Mouse (Mus musculus) midbrain, embryonic 10.5 days (tissue): Measurements from ENCODE around the gene Ajuba. TPM values are rescaled to one million over a fixed set of nuclear protein-coding genes. Genes with fewer than 3 reads are reported as not detected.
"Not testable (repeated sequence)": the region's sequence is repeated elsewhere in the genome, so short reads cannot be mapped to it uniquely, and the experiment has no call there.

Experiments used
- DNase-seq: peaks from one replicate; pipeline ENCODE4 v3.0.0-alpha.2; 2017; ENCODE audit warnings: low spot score
- H3K27ac ChIP-seq: fragments of 300-500 bp; sonication (generic); replicated peaks from 2 replicates; pipeline ENCODE4 v1.5.1; 2016; ENCODE audit warnings: mild to moderate bottlenecking
- H3K27me3 ChIP-seq: fragments of 300-500 bp; sonication (generic); 2 replicates; pipeline ENCODE4 v1.6.1; 2016; ENCODE audit warnings: low read depth, mild to moderate bottlenecking; ENCODE audit not compliant: poor library complexity, severe bottlenecking
- H3K36me3 ChIP-seq: fragments of 300-500 bp; sonication (generic); 2 replicates; pipeline ENCODE4 v1.6.1; 2016; ENCODE audit warnings: mild to moderate bottlenecking, moderate library complexity
- H3K4me1 ChIP-seq: fragments of 300-500 bp; sonication (generic); 2 replicates; pipeline ENCODE4 v1.6.1; 2016
- H3K4me3 ChIP-seq: fragments of 300-500 bp; sonication (generic); 2 replicates; pipeline ENCODE4 v1.5.1; 2016; ENCODE audit warnings: mild to moderate bottlenecking, moderate library complexity
- H3K9me3 ChIP-seq: fragments of 300-500 bp; sonication (generic); replicated peaks from 2 replicates; pipeline ENCODE4 v1.6.1; 2016; ENCODE audit warnings: mild to moderate bottlenecking
- WGBS: fragments of 180-500 bp; shearing (Covaris S2); methylation state at CpG from one replicate; pipeline ENCODE4 v1.1.7; 2016; 5-methylcytosine and 5-hydroxymethylcytosine counted together
- polyA plus RNA-seq: library from polyadenylated mRNA; unstranded; fragments of >200 nt; fragmentation: Nextera tagmentation; extraction: Ambion mirVana; gene quantifications from 2 replicates; pipeline ENCODE4 v1.2.1, GENCODE M21; 2016

Ajuba gene
- polyA plus RNA-seq, result 66.6 and 88.8 TPM in 2 replicates

DNA sequence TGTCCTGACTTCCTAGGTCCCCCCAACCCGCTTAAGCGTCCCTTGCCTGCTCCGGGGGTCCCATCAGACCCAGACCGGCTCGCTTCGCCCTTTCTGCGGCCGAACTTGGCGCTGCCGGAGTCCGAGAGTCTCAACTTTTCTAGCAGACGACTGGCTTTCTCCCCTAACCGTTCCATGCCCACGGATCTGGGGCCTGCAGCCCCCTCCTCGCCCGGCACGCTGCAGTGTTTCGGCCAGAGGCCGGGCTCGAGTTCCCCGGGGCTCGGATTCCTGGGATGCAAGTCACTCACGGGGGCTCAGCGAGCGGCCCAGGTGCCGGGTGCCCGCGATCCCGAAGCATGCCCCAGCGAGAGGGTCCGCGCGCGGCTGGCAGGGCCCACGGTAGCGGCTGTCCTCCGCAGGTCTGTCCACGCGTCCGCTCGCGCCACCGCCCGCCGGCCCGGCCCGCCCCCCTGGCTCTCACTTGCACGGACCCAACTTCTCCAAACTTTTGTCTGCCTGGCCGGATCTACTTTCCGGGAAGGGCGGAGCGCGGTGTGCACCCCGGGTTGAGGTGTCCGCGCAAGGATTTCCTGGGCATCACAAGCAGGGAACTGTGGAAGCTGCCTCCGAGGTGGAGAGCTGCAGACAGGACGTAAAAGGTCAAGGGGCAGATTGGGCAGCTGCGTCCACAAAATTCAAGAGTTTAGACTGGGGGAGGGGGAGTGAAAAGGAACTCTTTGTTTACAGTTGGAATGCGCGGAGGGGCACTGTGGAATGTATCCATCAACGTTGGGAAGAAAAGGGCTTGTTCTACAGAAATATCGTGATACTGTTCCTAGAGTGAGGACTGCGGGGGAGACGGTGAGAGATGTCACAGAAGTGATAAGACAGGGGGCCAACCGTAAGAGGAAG is at the start of gene Ajuba:
Ajuba (minus strand) TSS at position 470 of the 894 bp plus-strand sequence.
- under 1% methylated on average over 66 of the region's 66 CpGs for WGBS
- H3K4me3 ChIP-seq, result peak within 1 kb of the TSS; percentile 100
- peak within 1 kb of the TSS; percentile 99 for H3K27ac ChIP-seq
- peak; percentile 95 for DNase-seq
- H3K9me3 ChIP-seq, result no peaks in the 10 kb centered on the region
- H3K36me3 ChIP-seq, result peaks cover 22% of the 10 kb centered on the region
- H3K4me1 ChIP-seq, result peaks cover 66% of the 10 kb centered on the region
- no peaks in the 10 kb centered on the region for H3K27me3 ChIP-seq

GRCm38 (mm10) chr14:54624976-54625375 is 47.6 kb upstream of the Ajuba start:
- H3K36me3 ChIP-seq, result peaks cover 5% of the 10 kb centered on the region
- WGBS, result 81% methylated on average over 10 of the region's 10 CpGs

GRCm38 (mm10) chr14:54623334-54623733 is 46.0 kb upstream of the Ajuba start:
- H3K27me3 ChIP-seq, result no peaks in the 10 kb centered on the region
- H3K9me3 ChIP-seq, result no peaks in the 10 kb centered on the region
- H3K36me3 ChIP-seq, result no peaks in the 10 kb centered on the region
- H3K4me3 ChIP-seq, result no peak overlapping the region
- H3K4me1 ChIP-seq, result peaks cover 14% of the 10 kb centered on the region
- WGBS, result 86% methylated on average over 6 of the region's 6 CpGs
- no peak overlapping the region for H3K27ac ChIP-seq
- DNase-seq, result no peak

More at GRCm38 (mm10) chr14:54624976-54625375, 47.6 kb upstream of the Ajuba start:
- H3K27ac ChIP-seq, result peak overlapping the region; percentile 46; the same call in 1 of the 2 replicates
- H3K4me3 ChIP-seq, result no peak overlapping the region
- peaks cover 14% of the 10 kb centered on the region for H3K4me1 ChIP-seq
- DNase-seq, result no peak
- H3K27me3 ChIP-seq, result no peaks in the 10 kb centered on the region
- H3K9me3 ChIP-seq, result no peaks in the 10 kb centered on the region

- DNase-seq, result no peak
These were observed 43.8 kb upstream of the Ajuba start, which contains the start of gene Psmb11 for GRCm38 (mm10) chr14:54621133-54621532. TSS of gene Psmb11 (plus strand) at chr14:54621433.

GRCm38 (mm10) chr14:54617897-54618365 is 40.6 kb upstream of the Ajuba start, which contains the start of gene Psmb5:
TSS of gene Psmb5 (minus strand) at chr14:54618022.
- Histone ChIP-seq H3K4me3 (peak within 1 kb of the TSS; percentile 91), H3K9me3 (no peaks in the 10 kb centered on the region), H3K4me1 (peaks cover 14% of the 10 kb centered on the region), H3K27me3 (no peaks in the 10 kb centered on the region), H3K36me3 (peaks cover 36% of the 10 kb centered on the region), H3K27ac (peak within 1 kb of the TSS; percentile 95)
- peak; percentile 90 for DNase-seq
- WGBS, result under 1% methylated on average over 25 of the region's 25 CpGs

More at GRCm38 (mm10) chr14:54621133-54621532, 43.8 kb upstream of the Ajuba start, which contains the start of gene Psmb11:
- H3K27me3 ChIP-seq, result no peaks in the 10 kb centered on the region
- no peak within 1 kb of the TSS for H3K4me3 ChIP-seq
- no peaks in the 10 kb centered on the region for H3K9me3 ChIP-seq
- 95% methylated on average over 1 of the region's 1 CpGs for WGBS
- H3K4me1 ChIP-seq, result peaks cover 27% of the 10 kb centered on the region
- H3K27ac ChIP-seq, result no peak within 1 kb of the TSS
- H3K36me3 ChIP-seq, result peaks cover 6% of the 10 kb centered on the region

DNA sequence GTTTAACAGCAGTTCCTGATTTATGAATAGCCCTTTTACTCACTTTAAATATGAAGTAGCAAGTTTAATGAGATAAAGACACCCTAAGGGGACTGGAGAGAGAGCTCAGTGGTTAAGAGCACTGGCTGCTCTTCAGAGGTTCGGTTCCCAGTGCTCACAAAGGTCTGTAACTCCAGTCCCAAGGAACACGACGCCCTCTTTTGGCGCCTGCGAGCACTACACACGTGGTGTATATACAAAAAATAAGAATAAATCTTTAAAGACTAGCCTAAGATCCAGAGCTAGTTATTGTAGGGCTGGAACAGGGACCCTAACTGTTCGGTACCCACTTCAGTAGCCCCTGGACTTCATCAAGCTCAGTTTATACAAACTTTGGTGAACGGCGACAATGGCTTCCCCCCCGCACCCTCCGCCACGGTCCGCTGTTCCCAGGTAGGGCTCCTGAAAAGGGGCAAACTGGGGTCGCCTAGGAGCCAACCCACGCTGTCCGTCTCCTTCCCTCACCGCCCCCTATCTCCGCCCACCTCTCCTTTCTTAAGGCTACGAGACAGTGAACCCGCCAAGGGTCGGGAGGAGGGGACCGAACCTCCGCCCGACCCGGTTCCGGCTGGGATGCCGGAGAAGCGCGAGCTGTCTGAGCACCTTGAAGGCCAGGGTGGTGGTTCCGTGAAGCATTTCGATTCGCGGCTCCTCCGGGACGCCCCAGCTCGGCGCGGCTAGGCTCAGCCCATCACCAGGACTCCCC is 40.0 kb upstream of the Ajuba start:
- Histone ChIP-seq H3K36me3 (peaks cover 42% of the 10 kb centered on the region), H3K4me1 (peaks cover 14% of the 10 kb centered on the region), H3K4me3 (peak overlapping the region; percentile 91), H3K9me3 (no peaks in the 10 kb centered on the region), H3K27me3 (no peaks in the 10 kb centered on the region), H3K27ac (peak overlapping the region; percentile 95)
- WGBS, result 2% methylated on average over 38 of the region's 38 CpGs
- peak; percentile 62 for DNase-seq

- H3K36me3 ChIP-seq, result peaks cover 50% of the 10 kb centered on the region
- peak overlapping the region; percentile 29; the same call in 1 of the 2 replicates for H3K4me3 ChIP-seq
- 94% methylated on average over 16 of the region's 16 CpGs for WGBS
- H3K27ac ChIP-seq, result no peak overlapping the region
- H3K4me1 ChIP-seq, result peaks cover 14% of the 10 kb centered on the region
- no peaks in the 10 kb centered on the region for H3K9me3 ChIP-seq
- no peaks in the 10 kb centered on the region for H3K27me3 ChIP-seq
- no peak for DNase-seq
These were observed 39.0 kb upstream of the Ajuba start for GRCm38 (mm10) chr14:54616226-54616825.

- DNase-seq, H3K27ac ChIP-seq, H3K4me3 ChIP-seq, H3K9me3 ChIP-seq, H3K27me3 ChIP-seq: not testable (repeated sequence)
- 97% methylated on average over 16 of the region's 16 CpGs for WGBS
- H3K36me3 ChIP-seq, result peaks cover 62% of the 10 kb centered on the region
- peaks cover 14% of the 10 kb centered on the region for H3K4me1 ChIP-seq
These were observed 36.8 kb upstream of the Ajuba start for GRCm38 (mm10) chr14:54614130-54614529.

DNA sequence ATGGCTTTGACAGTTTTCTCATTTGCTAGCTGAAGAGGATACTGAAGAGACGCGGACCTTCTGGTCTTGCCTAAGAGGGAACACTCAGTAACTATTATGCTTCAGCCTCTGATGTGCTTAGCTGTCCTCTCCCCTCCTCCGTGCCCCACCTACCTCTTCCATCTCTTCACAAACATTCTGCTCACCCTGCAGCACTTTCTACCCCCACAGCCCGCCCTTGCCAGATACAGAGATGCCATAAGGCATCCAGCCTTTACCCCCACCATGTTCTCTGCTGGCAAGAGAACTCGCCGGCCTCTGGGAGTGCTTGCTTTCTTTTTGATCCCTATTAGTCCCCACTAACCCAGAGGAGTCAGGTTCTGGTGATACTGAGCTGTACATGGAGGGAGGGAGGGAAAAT is 33.3 kb upstream of the Ajuba start:
- no peak overlapping the region for H3K4me3 ChIP-seq
- peaks cover 51% of the 10 kb centered on the region for H3K36me3 ChIP-seq
- no peaks in the 10 kb centered on the region for H3K9me3 ChIP-seq
- WGBS, result 76% methylated on average over 6 of the region's 6 CpGs
- DNase-seq, result no peak
- H3K27ac ChIP-seq, result no peak overlapping the region
- H3K27me3 ChIP-seq, result no peaks in the 10 kb centered on the region
- peaks cover 12% of the 10 kb centered on the region for H3K4me1 ChIP-seq

- Histone ChIP-seq H3K27ac (no peak overlapping the region), H3K27me3 (no peaks in the 10 kb centered on the region), H3K4me3 (no peak overlapping the region), H3K4me1 (peaks cover 18% of the 10 kb centered on the region), H3K36me3 (peaks cover 44% of the 10 kb centered on the region), H3K9me3 (no peaks in the 10 kb centered on the region)
- 79% methylated on average over 4 of the region's 4 CpGs for WGBS
- DNase-seq, result no peak
These were observed 32.6 kb upstream of the Ajuba start for GRCm38 (mm10) chr14:54609962-54610361.

GRCm38 (mm10) chr14:54609245-54609644 is 31.9 kb upstream of the Ajuba start:
- Histone ChIP-seq H3K4me1 (peaks cover 26% of the 10 kb centered on the region), H3K27me3 (no peaks in the 10 kb centered on the region), H3K36me3 (peaks cover 37% of the 10 kb centered on the region), H3K27ac (no peak overlapping the region), H3K4me3 (no peak overlapping the region), H3K9me3 (no peaks in the 10 kb centered on the region)
- no peak for DNase-seq
- WGBS, result 81% methylated on average over 4 of the region's 4 CpGs

GRCm38 (mm10) chr14:54607226-54607625 is 29.9 kb upstream of the Ajuba start:
- Histone ChIP-seq H3K9me3 (no peaks in the 10 kb centered on the region), H3K4me3 (no peak overlapping the region; the same call in 1 of the 2 replicates), H3K4me1 (peaks cover 44% of the 10 kb centered on the region), H3K27ac (no peak overlapping the region), H3K27me3 (no peaks in the 10 kb centered on the region), H3K36me3 (peaks cover 19% of the 10 kb centered on the region)
- no peak for DNase-seq
- WGBS, result 55% methylated on average over 8 of the region's 8 CpGs
